Mouse (Mus musculus) heart, embryonic 12.5 days (tissue): ENCODE results near the gene Mcl1. TPM values are rescaled to one million over a fixed set of nuclear protein-coding genes. Genes with fewer than 3 reads are reported as not detected.
"Not testable (repeated sequence)": the region's sequence is repeated elsewhere in the genome, so short reads cannot be mapped to it uniquely, and the experiment has no call there.

Source experiments
- ATAC-seq: fragments of 200-750 bp; cut with Nextera tagmentation; 2 replicates; pipeline ENCODE4 v1.8.0; 2017; ENCODE audit warnings: moderate TSS enrichment, moderate library complexity; ENCODE audit not compliant: insufficient number of reproducible peaks, low FRiP score
- H3K27ac ChIP-seq: fragments of 300-500 bp; sonication (generic); 2 replicates; pipeline ENCODE4 v1.5.1; 2016; ENCODE audit warnings: mild to moderate bottlenecking, moderate library complexity; ENCODE audit not compliant: poor library complexity, severe bottlenecking
- H3K27me3 ChIP-seq: fragments of 300-500 bp; sonication (generic); replicated peaks from 2 replicates; pipeline ENCODE4 v1.6.1; 2016; ENCODE audit warnings: mild to moderate bottlenecking, moderate library complexity
- H3K36me3 ChIP-seq: fragments of 300-500 bp; sonication (generic); 2 replicates; pipeline ENCODE4 v1.6.1; 2016; ENCODE audit warnings: mild to moderate bottlenecking, moderate library complexity
- H3K4me1 ChIP-seq: fragments of 300-500 bp; sonication (generic); replicated peaks from 2 replicates; pipeline ENCODE4 v1.6.1; 2016; ENCODE audit warnings: mild to moderate bottlenecking
- H3K4me2 ChIP-seq: fragments of 300-500 bp; sonication (generic); 2 replicates; pipeline ENCODE4 v1.6.1; 2016; ENCODE audit warnings: mild to moderate bottlenecking, moderate library complexity
- H3K4me3 ChIP-seq: fragments of 300-500 bp; sonication (generic); 2 replicates; pipeline ENCODE4 v1.5.1; 2016; ENCODE audit warnings: mild to moderate bottlenecking
- H3K9ac ChIP-seq: fragments of 300-500 bp; sonication (generic); 2 replicates; pipeline ENCODE4 v1.6.1; 2016; ENCODE audit warnings: mild to moderate bottlenecking, moderate library complexity
- H3K9me3 ChIP-seq: fragments of 300-500 bp; sonication (generic); replicated peaks from 2 replicates; pipeline ENCODE4 v1.6.1; 2016; ENCODE audit warnings: mild to moderate bottlenecking, moderate library complexity
- WGBS: fragments of 180-500 bp; shearing (Covaris S2); methylation state at CpG from one replicate; pipeline ENCODE4 v1.1.7; 2016; 5-methylcytosine and 5-hydroxymethylcytosine counted together
- polyA plus RNA-seq: library from polyadenylated mRNA; unstranded; fragments of >200 nt; fragmentation: Nextera tagmentation; extraction: Ambion mirVana; gene quantifications from 2 replicates; pipeline ENCODE4 v1.2.1, GENCODE M21; 2016

Mcl1 gene
- polyA plus RNA-seq, 1 experiment from 2014 or later, result 66.9 TPM

- H3K9me3 ChIP-seq, result no peaks in the 10 kb centered on the region
- H3K4me3 ChIP-seq, result peak within 1 kb of the TSS; percentile 50
- H3K4me2 ChIP-seq, result peak within 1 kb of the TSS; percentile 90
- 7% methylated on average over 50 of the region's 50 CpGs for WGBS
- H3K27me3 ChIP-seq, result no peaks in the 10 kb centered on the region
- peak; percentile 68 for ATAC-seq
- H3K9ac ChIP-seq, result peak within 1 kb of the TSS; percentile 75
- H3K36me3 ChIP-seq, result no peaks in the 10 kb centered on the region
- H3K4me1 ChIP-seq, result peaks cover 77% of the 10 kb centered on the region
- H3K27ac ChIP-seq, result peak within 1 kb of the TSS; percentile 64
Observed at GRCm38 (mm10) chr3:95687524-95688421, 29.2 kb downstream of the Mcl1 start, which contains the start of gene Adamtsl4. TSS of gene Adamtsl4 (minus strand) at chr3:95687917.

DNA sequence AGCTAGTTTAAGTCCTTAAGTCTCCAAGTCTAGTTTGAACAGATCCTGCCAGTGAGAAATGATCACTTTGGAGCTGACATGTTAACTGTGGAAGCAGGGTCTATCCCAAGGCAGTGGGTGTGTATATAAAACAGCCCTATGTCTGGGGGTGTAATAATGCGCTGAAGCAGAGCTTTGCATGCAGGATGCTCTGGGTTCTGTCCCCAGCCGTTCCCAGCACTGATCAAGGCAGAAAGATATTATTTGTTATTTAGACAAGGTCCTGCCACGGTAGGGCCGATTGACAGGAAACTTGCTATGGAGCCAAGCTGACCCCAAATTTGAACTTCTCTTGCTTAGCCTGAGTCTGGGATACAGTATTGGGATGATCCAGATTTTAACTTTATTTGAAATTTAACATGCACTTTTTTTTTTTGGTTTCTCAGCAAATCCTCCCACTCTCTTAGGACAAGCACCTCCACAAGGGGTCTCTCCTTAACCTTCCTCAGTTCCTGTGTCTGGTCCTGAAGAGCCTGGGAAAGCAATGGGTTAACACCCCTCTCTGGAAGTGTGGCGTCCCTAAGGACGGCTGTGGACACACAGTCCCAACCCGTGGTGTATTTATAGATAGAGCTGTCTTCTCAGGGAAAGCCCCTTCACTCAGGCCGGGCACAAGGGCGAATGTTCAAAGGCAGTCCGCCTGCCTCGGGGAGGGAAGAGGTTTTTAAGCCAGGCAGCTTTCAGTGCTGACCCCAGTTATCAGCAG lies 30.8 kb downstream of the Mcl1 start:
- Histone ChIP-seq H3K27ac (peak overlapping the region; percentile 64), H3K4me1 (peaks cover 86% of the 10 kb centered on the region), H3K9me3 (no peaks in the 10 kb centered on the region), H3K27me3 (no peaks in the 10 kb centered on the region), H3K4me3 (no peak overlapping the region), H3K4me2 (peak overlapping the region; percentile 44), H3K9ac (no peak overlapping the region), H3K36me3 (no peaks in the 10 kb centered on the region)
- WGBS, result 12% methylated on average over 11 of the region's 11 CpGs
- ATAC-seq, result peak; percentile 37; the same call in 1 of the 2 replicates

GRCm38 (mm10) chr3:95689940-95690339 lies 31.4 kb downstream of the Mcl1 start:
- no peak for ATAC-seq
- WGBS, result 21% methylated on average over 2 of the region's 2 CpGs
- no peaks in the 10 kb centered on the region for H3K36me3 ChIP-seq
- no peak overlapping the region for H3K9ac ChIP-seq
- H3K4me1 ChIP-seq, result peaks cover 86% of the 10 kb centered on the region
- H3K9me3 ChIP-seq, result no peaks in the 10 kb centered on the region
- H3K27ac ChIP-seq, result peak overlapping the region; percentile 64
- H3K4me3 ChIP-seq, result no peak overlapping the region
- H3K4me2 ChIP-seq, result peak overlapping the region; percentile 44
- H3K27me3 ChIP-seq, result no peaks in the 10 kb centered on the region

GRCm38 (mm10) chr3:95690552-95690951 lies 32.0 kb downstream of the Mcl1 start:
- not testable (repeated sequence) for H3K4me2 ChIP-seq, ATAC-seq
- H3K27ac ChIP-seq, result peak overlapping the region; percentile 64

DNA sequence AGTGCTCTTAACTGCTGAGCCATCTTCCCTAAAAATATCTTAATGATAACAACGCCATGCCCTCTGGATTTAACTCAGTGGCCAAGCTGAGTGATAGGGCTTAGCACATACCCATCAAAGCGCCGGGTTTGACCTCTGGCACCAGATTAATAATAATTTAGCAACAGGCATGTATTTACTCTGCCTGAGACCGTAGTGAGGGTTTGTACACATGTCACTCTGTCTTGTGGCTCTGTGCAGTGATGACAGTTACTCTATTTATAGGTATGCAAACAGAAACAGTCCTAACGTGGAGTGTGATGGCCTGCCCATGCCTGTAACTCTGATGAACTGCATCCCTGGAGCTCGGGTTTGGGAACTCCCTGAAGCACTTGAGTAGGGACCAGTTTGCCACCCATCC lies 34.1 kb downstream of the Mcl1 start:
- 0 out of 2 replicates have a peak overlapping the region, but pooled peaks have one; percentile 4 for H3K4me2 ChIP-seq
- H3K9ac ChIP-seq, result no peak overlapping the region
- no peak for ATAC-seq
- H3K4me3 ChIP-seq, result no peak overlapping the region
- peaks cover 79% of the 10 kb centered on the region for H3K4me1 ChIP-seq
- H3K36me3 ChIP-seq, result no peaks in the 10 kb centered on the region
- no peaks in the 10 kb centered on the region for H3K9me3 ChIP-seq
- 34% methylated on average over 6 of the region's 6 CpGs for WGBS
- peak overlapping the region; percentile 78 for H3K27ac ChIP-seq
- H3K27me3 ChIP-seq, result no peaks in the 10 kb centered on the region

More at GRCm38 (mm10) chr3:95690552-95690951, 32.0 kb downstream of the Mcl1 start:
- not testable (repeated sequence) for H3K36me3 ChIP-seq, H3K27me3 ChIP-seq, H3K4me3 ChIP-seq, H3K9me3 ChIP-seq, H3K9ac ChIP-seq
- peaks cover 85% of the 10 kb centered on the region for H3K4me1 ChIP-seq
- WGBS, result 90% methylated on average over 2 of the region's 2 CpGs

DNA sequence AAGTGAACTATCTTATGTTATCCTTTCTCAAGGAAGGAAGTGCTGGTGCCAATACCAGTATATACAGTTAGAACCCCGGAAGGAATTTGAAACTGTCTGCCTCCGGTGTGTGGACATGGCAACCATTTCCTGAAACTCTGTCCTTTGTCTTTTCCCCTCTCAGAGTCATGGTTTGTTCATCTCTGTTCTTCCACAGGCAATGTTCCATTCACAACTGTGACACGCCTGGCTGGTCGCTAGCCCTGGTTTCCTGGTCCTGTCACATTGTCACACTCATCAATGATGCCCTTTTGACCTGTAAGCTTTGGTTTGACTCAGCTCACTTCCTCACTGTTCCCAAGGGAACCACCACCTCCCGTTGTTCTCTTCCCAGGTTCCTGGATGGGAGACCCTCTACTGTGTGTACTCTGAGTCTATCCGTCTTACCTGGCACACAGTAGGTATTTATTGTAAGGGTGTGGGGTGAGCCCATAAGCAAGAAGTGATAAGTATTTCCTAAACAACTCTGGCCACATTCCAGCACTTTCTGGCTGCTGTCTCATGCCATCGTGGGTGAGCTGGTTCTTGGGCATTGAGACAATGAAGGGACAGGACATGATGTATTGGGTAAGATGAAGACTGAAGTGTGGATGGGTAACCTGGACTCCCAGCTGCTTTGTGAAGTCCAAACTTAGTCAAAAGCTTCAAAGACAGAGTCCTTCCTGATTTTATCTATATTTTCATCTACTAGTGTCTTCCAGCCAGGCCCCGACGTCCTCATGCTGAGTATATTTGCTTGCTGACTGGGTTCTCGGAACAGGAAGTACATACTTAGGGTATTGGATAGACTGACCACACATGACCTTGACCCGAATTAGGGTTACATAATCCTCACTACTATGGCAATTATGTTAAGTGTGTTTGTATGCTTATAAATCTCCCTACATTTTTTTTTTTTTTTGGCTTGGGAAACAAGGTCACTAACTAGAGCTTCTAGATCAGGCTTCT lies 35.5 kb downstream of the Mcl1 start:
- H3K4me3 ChIP-seq, result no peak overlapping the region
- no peaks in the 10 kb centered on the region for H3K36me3 ChIP-seq
- no peak for ATAC-seq
- 46% methylated on average over 11 of the region's 11 CpGs for WGBS
- no peak overlapping the region for H3K4me2 ChIP-seq
- no peak overlapping the region for H3K9ac ChIP-seq
- H3K9me3 ChIP-seq, result no peaks in the 10 kb centered on the region
- peaks cover 64% of the 10 kb centered on the region for H3K4me1 ChIP-seq
- H3K27me3 ChIP-seq, result no peaks in the 10 kb centered on the region
- H3K27ac ChIP-seq, result peak overlapping the region; percentile 84

DNA sequence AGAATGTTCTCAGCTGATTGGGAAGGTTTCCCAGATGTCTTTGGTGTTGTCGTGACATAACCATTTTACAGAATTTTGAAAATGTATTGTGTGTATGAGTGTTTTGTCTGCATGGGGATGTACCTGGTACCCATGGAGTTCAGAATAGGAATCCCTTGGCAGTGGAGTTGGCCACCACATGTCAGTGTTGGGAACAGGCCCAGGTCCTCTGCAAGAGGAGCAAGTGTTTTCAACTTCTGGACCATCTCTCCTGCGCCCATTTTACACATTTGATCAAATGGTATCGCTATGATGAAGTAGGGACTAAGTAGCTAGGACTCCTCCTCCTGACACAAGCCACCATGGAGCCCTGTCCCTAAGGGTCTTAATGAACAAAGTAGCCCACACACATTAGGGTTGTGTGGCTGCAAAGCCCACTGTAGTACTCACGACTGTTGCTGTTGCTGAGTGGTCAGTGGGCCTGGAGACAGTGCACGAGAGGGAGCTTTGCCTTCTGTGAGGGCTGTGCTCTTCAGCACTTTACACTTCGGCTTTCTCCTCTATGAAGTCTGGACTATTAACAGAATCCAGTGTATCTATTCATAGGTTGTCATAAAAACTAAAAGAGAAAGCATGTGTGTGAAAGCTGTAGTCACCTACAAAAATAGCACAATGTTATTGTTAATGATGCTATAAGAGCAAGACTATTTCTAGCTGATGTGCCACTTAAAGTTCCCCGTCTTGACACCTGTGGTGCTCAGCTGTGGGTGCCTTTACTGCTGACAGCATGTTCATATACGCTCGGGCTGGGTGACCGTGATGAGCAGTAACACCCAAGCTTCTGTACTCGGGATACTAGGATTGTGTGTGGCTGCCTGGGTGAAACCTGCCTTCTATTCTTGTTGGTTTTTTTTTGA lies 36.5 kb downstream of the Mcl1 start:
- Histone ChIP-seq H3K27ac (peak overlapping the region; percentile 84), H3K9me3 (no peaks in the 10 kb centered on the region)

DNA sequence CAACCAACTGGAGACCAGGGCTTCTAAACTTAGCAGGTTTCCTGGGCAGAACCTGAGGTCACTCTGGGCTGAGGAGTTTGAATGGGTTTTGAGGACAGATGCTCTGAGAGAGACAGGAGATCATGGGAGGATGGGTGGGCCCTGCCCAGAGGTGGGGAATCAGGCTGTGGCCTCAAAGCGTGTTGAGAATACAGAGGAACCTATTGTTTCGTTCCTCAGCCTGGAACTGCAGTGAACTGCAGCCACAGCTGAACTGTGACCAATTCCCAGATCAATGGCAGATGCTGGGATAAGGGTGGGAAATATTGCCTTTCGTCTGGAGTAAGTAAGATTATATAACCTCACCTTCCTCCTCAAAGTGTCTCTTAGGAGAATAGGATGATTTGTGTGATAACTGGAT lies 37.2 kb downstream of the Mcl1 start:
- Histone ChIP-seq H3K4me3 (no peak overlapping the region), H3K4me1 (peaks cover 55% of the 10 kb centered on the region), H3K4me2 (no peak overlapping the region), H3K27ac (peak overlapping the region; percentile 84), H3K36me3 (no peaks in the 10 kb centered on the region), H3K27me3 (no peaks in the 10 kb centered on the region), H3K9me3 (no peaks in the 10 kb centered on the region), H3K9ac (no peak overlapping the region)
- no peak for ATAC-seq
- WGBS, result 37% methylated on average over 3 of the region's 3 CpGs

More for the DNA sequence above, 36.5 kb downstream of the Mcl1 start:
- Histone ChIP-seq H3K9ac (0 out of 2 replicates have a peak overlapping the region, but pooled peaks have one; percentile 25), H3K27me3 (no peaks in the 10 kb centered on the region), H3K4me2 (peak overlapping the region; percentile 34; the same call in 1 of the 2 replicates), H3K4me1 (peaks cover 55% of the 10 kb centered on the region), H3K4me3 (no peak overlapping the region), H3K36me3 (no peaks in the 10 kb centered on the region)
- ATAC-seq, result peak; percentile 18; the same call in 1 of the 2 replicates
- 52% methylated on average over 11 of the region's 11 CpGs for WGBS

- Histone ChIP-seq H3K4me1 (peaks cover 61% of the 10 kb centered on the region), H3K9me3 (no peaks in the 10 kb centered on the region), H3K9ac (peak overlapping the region; percentile 27; the same call in 1 of the 2 replicates), H3K4me3 (no peak overlapping the region), H3K27me3 (no peaks in the 10 kb centered on the region), H3K4me2 (peak overlapping the region; percentile 19; the same call in 1 of the 2 replicates), H3K36me3 (no peaks in the 10 kb centered on the region), H3K27ac (peak overlapping the region; percentile 84)
- WGBS, result 8% methylated on average over 7 of the region's 7 CpGs
- no peak for ATAC-seq
Observed at GRCm38 (mm10) chr3:95696360-95696759, 37.8 kb downstream of the Mcl1 start.
